In the genomic region with DNA sequence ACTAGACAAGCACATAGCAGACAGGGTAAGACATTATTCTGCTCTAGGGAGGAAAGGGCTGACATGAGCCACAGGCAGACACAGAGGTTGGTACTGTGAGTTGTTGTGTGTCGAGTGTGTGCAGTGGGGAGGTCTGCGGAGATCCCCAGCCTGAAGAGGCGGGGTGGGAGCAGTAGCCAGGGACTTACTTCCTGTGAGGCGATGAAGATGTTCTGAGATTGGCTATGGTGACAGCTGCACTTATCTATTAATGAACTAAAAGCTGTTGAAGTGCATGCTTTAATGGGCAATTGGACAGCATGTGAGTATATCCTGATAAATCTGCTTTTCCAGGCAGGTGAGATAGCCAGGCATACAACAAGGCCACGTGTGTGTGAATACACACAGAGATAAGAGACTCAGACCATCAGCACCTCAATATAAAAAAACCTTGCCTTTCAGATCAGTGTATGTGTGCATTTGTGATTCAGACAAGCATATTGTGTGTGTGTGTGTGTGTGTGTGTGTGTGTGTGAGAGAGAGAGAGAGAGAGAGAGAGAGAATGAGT, we compare ENCODE assay signal across 28 mouse cellular contexts. TPM values are rescaled to one million over a fixed set of nuclear protein-coding genes. Genes with fewer than 3 reads are reported as not detected.
A peak's percentile ranks its signal among the peaks of the same experiment; 100 is the strongest.
DNase-seq lines count a peak whose midpoint lies in the region; ATAC-seq and TF ChIP-seq lines count a peak whose summit lies in the region.
"Had no signal": no experiment of that assay in that cellular context is flagged by ENCODE, and none has a peak within 500 bp of the region (broad histone marks: within the 10 kb centered on the region; RNA-seq: fewer than 3 reads in every experiment).

No protein-coding gene starts in this region.

- TF ChIP-seq EP300 in liver, embryonic 14.5 days (IDR thresholded peaks at IDR 0.05; ENCODE audit: low read depth), result peak; percentile 26; the same call in 1 of the 2 replicates

- no peak overlapping the region for H3K4me3 ChIP-seq in hindbrain, embryonic 10.5 days
- H3K4me3 ChIP-seq in hindbrain, postnatal 0 days (ENCODE audit: low read length), result no peak overlapping the region
- H3K4me3 ChIP-seq in liver, embryonic 14.5 days (ENCODE audit: insufficient read depth in 1 of 2, low read depth in 2 of 2, low read length in 2 of 2), result no peak overlapping the region
- H3K4me3 ChIP-seq in limb, embryonic 10.5 days, result no peak overlapping the region
- H3K4me3 ChIP-seq: embryonic facial prominence, embryonic 12.5 days; embryonic facial prominence, embryonic 15.5 days; gastrocnemius, adult 2 months; heart, embryonic 10.5 days; heart, embryonic 13.5 days; hindbrain, embryonic 12.5 days; hindbrain, embryonic 15.5 days had no signal

- H3K27ac ChIP-seq in hindbrain, embryonic 10.5 days, result 0 out of 2 replicates have a peak overlapping the region, but pooled peaks have one; percentile 23
- no peak overlapping the region for H3K27ac ChIP-seq in hindbrain, postnatal 0 days
- H3K27ac ChIP-seq in liver, embryonic 14.5 days, result no peak overlapping the region
- no peak overlapping the region for H3K27ac ChIP-seq in limb, embryonic 10.5 days
- H3K27ac ChIP-seq: embryonic facial prominence, embryonic 12.5 days; embryonic facial prominence, embryonic 15.5 days; gastrocnemius, adult 2 months; heart, embryonic 10.5 days; heart, embryonic 13.5 days; hindbrain, embryonic 12.5 days; hindbrain, embryonic 15.5 days had no signal

- no peak for ATAC-seq in hindbrain, postnatal 0 days
- peak; percentile 23; the same call in 1 of the 2 replicates for ATAC-seq in liver, embryonic 14.5 days (ENCODE audit: insufficient read depth)
- peak; percentile 36; the same call in 1 of the 2 replicates for ATAC-seq in megakaryocyte-erythroid progenitor cell, adult 5-6 weeks (replicated peaks; ENCODE audit: low FRiP score, low TSS enrichment, poor library complexity, severe bottlenecking)
- ATAC-seq: forebrain, embryonic 14.5 days; forebrain, postnatal 0 days; Patski had no signal

- no peaks in the 10 kb centered on the region for H3K36me3 ChIP-seq in hindbrain, embryonic 10.5 days
- no peaks in the 10 kb centered on the region for H3K36me3 ChIP-seq in hindbrain, postnatal 0 days (ENCODE audit: insufficient read depth, low read length)
- no peaks in the 10 kb centered on the region for H3K36me3 ChIP-seq in liver, embryonic 14.5 days (replicated peaks; ENCODE audit: control insufficient read depth, insufficient read depth, low read depth)
- H3K36me3 ChIP-seq in limb, embryonic 10.5 days, result no peaks in the 10 kb centered on the region
- H3K36me3 ChIP-seq: embryonic facial prominence, embryonic 12.5 days; embryonic facial prominence, embryonic 15.5 days; heart, embryonic 10.5 days; heart, embryonic 13.5 days; hindbrain, embryonic 12.5 days; hindbrain, embryonic 15.5 days had no signal

- no peak for DNase-seq in hindbrain, embryonic 10.5 days (ENCODE audit: low spot score)
- DNase-seq in hindbrain, postnatal 0 days (ENCODE audit: low spot score), result no peak
- peak; percentile 21 for DNase-seq in MEL-GATA-1-ER (ENCODE audit: extremely low read depth, low read depth)
- DNase-seq in liver, embryonic 14.5 days (ENCODE audit: low read depth in 3 of 3, low spot score in 3 of 3), result peak in 2 of 3 experiments; percentile 19 to 23
- DNase-seq in c-Kit-positive CD71-positive TER-119-positive erythroid progenitor cells, embryonic 14.5 days (ENCODE audit: low spot score), result no peak
- no peak for DNase-seq in thymus, adult 18-20 months
- no peak for DNase-seq in limb, embryonic 10.5 days (ENCODE audit: low spot score)
- DNase-seq: adrenal gland, postnatal 10 days; adrenal gland, postnatal 36 days; cerebellum, adult 11 months; cerebellum, adult 2 months; cerebellum, adult 9-11 months; cerebellum, postnatal 25 days; forebrain, postnatal 0 days; gastrocnemius, adult 2 months; gastrocnemius, postnatal 14 days; heart, adult 18-20 months; heart, postnatal 14 days; heart, postnatal 4 days had no signal

- H3K4me1 ChIP-seq in hindbrain, embryonic 10.5 days (replicated peaks), result peaks cover 46% of the 10 kb centered on the region
- 0 out of 2 replicates have a peak, but pooled peaks cover 4% of the 10 kb centered on the region for H3K4me1 ChIP-seq in hindbrain, postnatal 0 days (ENCODE audit: insufficient read depth, low read length)
- peaks cover 13 to 23% of the 10 kb centered on the region in 2 experiments for H3K4me1 ChIP-seq in liver, embryonic 14.5 days (replicated peaks; ENCODE audit: control insufficient read depth in 2 of 2, insufficient read depth in 2 of 2, low read length in 1 of 2)
- peaks cover 30% of the 10 kb centered on the region for H3K4me1 ChIP-seq in limb, embryonic 10.5 days

- no peak overlapping the region for H3K9ac ChIP-seq in hindbrain, postnatal 0 days (replicated peaks; ENCODE audit: low read length)
- no peak overlapping the region for H3K9ac ChIP-seq in liver, embryonic 14.5 days (replicated peaks)
- H3K9ac ChIP-seq: embryonic facial prominence, embryonic 12.5 days; embryonic facial prominence, embryonic 15.5 days; forebrain, postnatal 0 days; heart, embryonic 13.5 days; hindbrain, embryonic 12.5 days; hindbrain, embryonic 15.5 days had no signal

- no peak overlapping the region for H3K4me2 ChIP-seq in hindbrain, postnatal 0 days (ENCODE audit: low read depth, low read length)
- H3K4me2 ChIP-seq in liver, embryonic 14.5 days (ENCODE audit: low read depth), result no peak overlapping the region
- H3K4me2 ChIP-seq: embryonic facial prominence, embryonic 12.5 days; embryonic facial prominence, embryonic 15.5 days; heart, embryonic 13.5 days; hindbrain, embryonic 12.5 days; hindbrain, embryonic 15.5 days had no signal

- 86% methylated on average over 5 of the region's 5 CpGs for WGBS in hindbrain, embryonic 10.5 days
- 79% methylated on average over 5 of the region's 5 CpGs for WGBS in hindbrain, postnatal 0 days
- WGBS in liver, embryonic 14.5 days (ENCODE audit: insufficient replicate concordance), result 47% methylated on average over 5 of the region's 5 CpGs
- WGBS in limb, embryonic 10.5 days, result 87% methylated on average over 5 of the region's 5 CpGs

- H3K9me3 ChIP-seq in hindbrain, embryonic 10.5 days, result no peaks in the 10 kb centered on the region
- H3K9me3 ChIP-seq in hindbrain, postnatal 0 days (ENCODE audit: low read length), result no peaks in the 10 kb centered on the region
- H3K9me3 ChIP-seq in liver, embryonic 14.5 days (ENCODE audit: control insufficient read depth, low read length), result no peaks in the 10 kb centered on the region
- no peaks in the 10 kb centered on the region for H3K9me3 ChIP-seq in limb, embryonic 10.5 days (replicated peaks)
- H3K9me3 ChIP-seq: embryonic facial prominence, embryonic 12.5 days; embryonic facial prominence, embryonic 15.5 days; heart, embryonic 10.5 days; hindbrain, embryonic 12.5 days; hindbrain, embryonic 15.5 days had no signal

- TF ChIP-seq CTCF in hindbrain, postnatal 0 days (IDR thresholded peaks at IDR 0.05; ENCODE audit: low read depth), result no peak
- no peak for TF ChIP-seq CTCF in liver, embryonic 14.5 days (IDR thresholded peaks at IDR 0.05; ENCODE audit: low read depth)

- no peaks in the 10 kb centered on the region for H3K27me3 ChIP-seq in hindbrain, embryonic 10.5 days (ENCODE audit: insufficient read depth, poor library complexity, severe bottlenecking)
- H3K27me3 ChIP-seq in hindbrain, postnatal 0 days (ENCODE audit: insufficient read depth, low read length), result no peaks in the 10 kb centered on the region
- H3K27me3 ChIP-seq in liver, embryonic 14.5 days (ENCODE audit: control insufficient read depth, insufficient read depth, low read length), result no peaks in the 10 kb centered on the region
- H3K27me3 ChIP-seq in limb, embryonic 10.5 days (ENCODE audit: low read depth, poor library complexity, severe bottlenecking), result no peaks in the 10 kb centered on the region
- H3K27me3 ChIP-seq: embryonic facial prominence, embryonic 12.5 days; embryonic facial prominence, embryonic 15.5 days; hindbrain, embryonic 15.5 days had no signal

RNA-seq across cellular contexts. Expression of gene Olfm1, which starts 45.5 kb away (rescaled TPM):
- 46.9 and 113 TPM in 2 replicates for polyA plus RNA-seq in hindbrain, embryonic 10.5 days (2016; fragmentation: Nextera tagmentation; extraction: Ambion mirVana)
- 460 and 484 TPM in 2 replicates for total RNA-seq in hindbrain, postnatal 0 days (2014; rRNA removed)
- polyA plus RNA-seq in hindbrain, postnatal 0 days (2015; fragmentation: Nextera tagmentation; extraction: Ambion mirVana), result 346 and 367 TPM in 2 replicates
- 2.2 and 2.6 TPM in 2 replicates for polyA plus RNA-seq in liver, embryonic 14.5 days (2012; rRNA removed)
- polyA plus RNA-seq in liver, embryonic 14.5 days (2014; fragmentation: Nextera tagmentation; extraction: Ambion mirVana), result 1.0 and 2.5 TPM in 2 replicates
- 1.7 and 4.4 TPM in 2 replicates for total RNA-seq in megakaryocyte-erythroid progenitor cell, adult 5-6 weeks (2014; fragmentation: Nextera tagmentation)
- total RNA-seq in megakaryocyte-erythroid progenitor cell, adult 5-6 weeks (2017), result 3.3 and 3.6 TPM in 2 replicates
- 13.2 and 20.0 TPM in 2 replicates for polyA plus RNA-seq in limb, embryonic 10.5 days (2016; fragmentation: Nextera tagmentation; extraction: Ambion mirVana)

Comparison
In these comparisons a context has a peak if more than half of its experiments do, and no peak if none do; other contexts are left out.
1. DNase-seq: peak in MEL-GATA-1-ER (single experiment) and liver, embryonic 14.5 days (2 of 3); none in hindbrain, embryonic 10.5 days (single experiment), hindbrain, postnatal 0 days (single experiment), c-Kit-positive CD71-positive TER-119-positive erythroid progenitor cells, embryonic 14.5 days (single experiment), thymus, adult 18-20 months (0 of 2) and limb, embryonic 10.5 days (single experiment).